Mouse (Mus musculus) left cerebral cortex, postnatal 36 days (tissue): ENCODE results near the gene Sparc. TPM values are rescaled to one million over a fixed set of nuclear protein-coding genes. Genes with fewer than 3 reads are reported as not detected.
A peak's percentile ranks its signal among the peaks of the same experiment; 100 is the strongest.

Source experiments
- DNase-seq, 2 experiments: peaks; one replicate each; pipeline ENCODE4 v3.0.0; 2021 to 2022; ENCODE audit warnings: low spot score in 2 of 2, mixed read lengths in 1 of 2
- intact Hi-C: fragments of 180-260 bp; cut with DNase I; formaldehyde crosslinking; loops from one replicate; pipeline ENCODE4 v1.15.1; 2025
- total RNA-seq, 2 experiments: library from RNA; stranded (reverse); gene quantifications; 2 replicates each; pipeline ENCODE4 v1.2.3; 2021

The Sparc gene
- total RNA-seq, 2 experiments from 2014 or later, result 215 to 224 TPM

DNA sequence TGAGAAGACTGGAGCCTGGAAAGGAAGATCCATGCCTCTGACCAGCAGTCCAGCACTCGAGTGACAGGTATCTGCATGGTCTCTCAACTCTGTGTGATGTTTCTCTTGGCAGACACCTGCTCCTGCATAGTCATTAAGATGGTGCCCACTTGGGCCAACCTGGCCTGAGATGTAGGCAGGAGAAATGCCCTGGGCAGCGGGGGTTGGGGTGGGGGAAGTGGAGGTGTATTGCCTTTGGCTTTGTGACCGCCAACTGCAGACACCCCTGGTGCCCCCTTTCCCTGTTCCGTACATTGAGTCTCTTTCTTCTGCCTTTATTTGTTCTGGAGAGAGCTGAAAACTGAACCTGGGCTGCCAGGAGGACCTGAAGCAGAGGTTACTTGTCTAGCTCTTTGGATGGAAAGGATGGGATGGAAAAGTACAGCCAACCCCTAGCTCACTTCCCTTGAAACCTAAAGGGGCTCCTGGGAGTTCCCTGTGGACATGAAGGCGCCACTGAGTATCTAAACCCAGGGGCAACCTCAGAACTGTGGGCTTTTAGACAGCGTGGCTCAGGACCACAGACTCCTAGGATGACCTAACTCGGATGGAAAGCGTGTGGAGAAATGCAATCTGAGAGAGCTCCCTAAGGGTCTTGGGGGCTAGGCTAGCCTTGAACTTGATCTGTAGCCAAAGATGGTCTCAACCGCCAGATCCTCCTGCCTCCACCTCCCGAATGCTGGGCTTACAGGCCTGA is 10.1 kb downstream of the Sparc start:
- intact Hi-C loops, result no loop called here
- no peak for DNase-seq

DNA sequence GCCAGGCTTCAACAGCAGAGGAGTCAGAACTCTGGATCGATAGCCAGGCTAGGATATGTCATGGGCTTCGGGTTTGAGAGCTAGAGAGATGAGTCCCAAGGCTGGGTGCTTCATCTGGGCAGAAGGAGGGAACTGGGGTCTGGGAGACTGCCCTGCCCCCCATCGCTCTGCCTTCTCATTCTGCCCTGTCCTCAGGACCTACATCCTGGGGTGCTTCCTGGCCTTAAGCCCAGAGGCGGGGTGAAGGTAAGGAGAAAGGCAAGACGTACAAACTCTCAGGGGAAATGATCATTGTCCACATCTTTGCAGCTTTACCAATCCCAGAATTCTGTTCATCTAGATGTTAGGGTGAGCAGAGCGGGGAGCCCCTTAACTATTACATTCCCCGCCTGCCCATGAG is 10.9 kb downstream of the Sparc start:
- intact Hi-C loops, result no loop called here
- DNase-seq, result no peak

DNA sequence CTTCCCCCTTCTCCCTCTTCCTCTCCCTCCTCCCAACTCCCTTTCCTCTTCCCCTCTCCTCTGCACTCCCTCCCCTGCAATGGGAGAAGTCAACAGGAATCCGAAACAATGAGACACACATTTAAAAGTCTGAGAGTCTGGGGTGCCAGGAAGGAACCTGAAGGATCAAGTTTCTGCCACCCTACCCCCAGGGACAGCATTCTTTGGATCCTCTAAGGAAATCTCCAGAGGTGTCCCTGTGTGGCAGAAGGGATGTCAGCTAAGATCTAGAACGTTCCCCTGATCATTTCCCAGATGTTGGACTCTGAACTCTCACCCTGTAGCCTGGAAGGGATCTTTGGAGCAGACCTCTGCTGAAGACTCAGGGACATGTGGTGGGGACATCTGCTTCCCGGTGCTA is 12.5 kb downstream of the Sparc start:
- intact Hi-C loops, result no loop called here
- no peak for DNase-seq

DNA sequence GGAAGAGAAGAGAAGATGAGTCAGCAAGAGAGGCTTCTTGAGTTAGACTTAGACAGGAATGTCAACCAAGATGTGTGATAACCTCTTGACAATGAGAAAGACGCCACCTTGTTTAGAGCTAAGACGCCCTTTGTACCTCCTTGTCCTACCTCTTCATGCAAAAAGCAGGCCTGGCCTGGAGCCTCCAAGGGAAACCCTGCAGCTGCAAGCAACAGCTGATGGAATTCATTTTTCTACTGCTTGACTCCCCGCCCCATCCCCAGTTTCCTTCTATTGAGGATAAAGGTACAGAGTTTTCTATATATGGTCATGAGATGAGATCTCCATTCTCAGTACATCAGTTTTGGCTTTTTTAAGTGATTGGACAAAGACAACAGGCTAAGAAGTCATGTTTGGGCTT is 13.0 kb downstream of the Sparc start:
- intact Hi-C loops, result no loop called here
- no peak for DNase-seq

DNA sequence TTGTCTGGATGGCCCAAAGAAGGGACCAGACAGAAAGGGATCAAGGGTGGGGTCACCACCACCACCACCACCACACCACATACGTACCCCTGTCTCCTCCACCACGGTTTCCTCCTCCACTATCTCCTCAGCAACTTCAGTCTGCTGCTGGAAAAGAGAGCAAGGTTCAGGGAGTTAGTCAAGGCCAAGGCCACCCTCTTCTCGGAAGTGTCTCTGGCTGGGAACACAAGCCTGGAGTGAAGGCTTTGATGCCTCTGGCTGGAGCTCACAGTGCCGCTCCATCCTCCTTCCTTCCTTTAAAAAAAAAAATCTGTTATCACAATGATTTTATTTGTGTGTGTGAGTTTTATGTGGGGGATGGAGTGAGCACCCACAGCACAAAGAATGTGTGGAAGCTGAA is 15.8 kb downstream of the Sparc start:
- intact Hi-C loops, result no loop called here
- no peak for DNase-seq

DNA sequence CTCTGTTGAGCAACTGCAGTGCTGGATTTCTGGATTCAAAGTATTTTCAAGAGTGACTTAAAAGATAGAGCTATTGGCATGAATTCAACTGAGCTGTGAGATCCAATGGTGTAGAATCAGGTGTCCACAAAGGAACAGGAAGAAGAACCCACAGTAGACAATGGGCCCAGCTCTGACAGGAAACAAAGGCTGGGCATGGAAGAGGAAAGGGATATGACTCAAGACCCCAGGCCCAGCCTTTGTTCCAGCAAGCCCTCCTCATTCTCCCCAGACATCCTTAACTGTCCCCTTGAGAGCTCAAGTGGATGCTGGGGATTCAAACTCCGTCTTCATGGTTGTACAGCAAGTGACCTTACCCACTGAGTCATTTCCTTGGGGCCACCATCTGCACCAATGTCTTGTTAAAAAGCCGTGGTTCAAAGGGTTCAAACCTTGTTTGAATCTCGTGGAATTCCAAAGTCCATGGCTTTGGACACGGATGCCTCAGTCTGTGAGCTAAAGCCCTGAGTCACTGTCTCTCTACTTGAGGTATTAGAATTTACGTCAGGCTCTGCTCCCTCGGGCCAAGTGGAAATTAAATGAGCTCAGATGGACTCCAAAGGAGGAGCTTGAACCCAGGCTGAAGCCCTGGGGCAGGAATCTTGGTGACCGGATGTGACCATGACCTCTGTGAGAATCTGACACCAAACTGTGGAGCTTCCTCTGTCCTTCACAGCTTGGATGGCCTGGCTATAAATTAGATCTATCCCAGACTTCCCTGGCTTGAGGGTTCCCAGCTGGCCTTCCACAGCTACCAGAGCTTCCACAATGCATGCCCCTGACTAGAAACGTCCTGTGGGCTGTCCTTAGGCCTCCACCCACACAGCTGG is 17.1 kb downstream of the Sparc start:
- no peak for DNase-seq
- intact Hi-C loops, result no loop called here

DNA sequence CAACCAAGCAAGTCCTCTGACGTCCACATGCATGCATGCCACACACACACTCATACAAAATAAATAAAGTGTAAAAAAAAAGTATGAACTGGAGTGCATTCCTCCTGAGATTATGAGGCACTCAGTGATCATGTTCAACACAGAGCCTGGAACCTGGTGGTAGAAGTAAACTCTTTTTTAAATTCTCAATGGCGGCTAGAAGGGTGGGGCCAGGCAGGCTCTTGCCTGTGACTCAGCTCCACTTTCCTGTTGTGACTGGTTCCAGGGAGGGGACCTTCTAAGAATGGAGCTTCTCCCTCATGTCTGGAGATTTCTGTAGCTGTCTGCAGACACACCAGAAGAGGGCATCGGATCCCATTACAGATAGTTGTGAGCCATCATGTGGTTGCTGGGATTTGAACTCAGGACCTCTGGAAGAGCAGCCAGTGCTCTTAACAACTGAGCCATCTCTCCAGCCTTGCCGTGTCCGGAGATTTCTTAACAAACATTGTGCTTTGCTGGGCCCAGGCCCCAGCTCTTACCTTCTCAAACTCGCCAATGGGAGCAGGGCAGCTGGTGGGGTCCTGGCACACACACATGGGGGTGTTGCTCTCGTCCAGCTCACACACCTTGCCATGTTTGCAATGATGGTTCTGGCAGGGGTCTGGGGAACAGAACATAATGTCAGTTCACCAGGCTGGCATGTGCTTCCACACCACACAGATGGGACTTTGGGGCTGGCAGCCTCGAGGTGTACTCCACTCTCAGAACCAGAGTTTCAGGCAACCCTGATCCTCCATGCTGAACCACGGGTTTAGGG is 18.1 kb downstream of the Sparc start:
- DNase-seq, result no peak
- intact Hi-C loops, result no loop called here

DNA sequence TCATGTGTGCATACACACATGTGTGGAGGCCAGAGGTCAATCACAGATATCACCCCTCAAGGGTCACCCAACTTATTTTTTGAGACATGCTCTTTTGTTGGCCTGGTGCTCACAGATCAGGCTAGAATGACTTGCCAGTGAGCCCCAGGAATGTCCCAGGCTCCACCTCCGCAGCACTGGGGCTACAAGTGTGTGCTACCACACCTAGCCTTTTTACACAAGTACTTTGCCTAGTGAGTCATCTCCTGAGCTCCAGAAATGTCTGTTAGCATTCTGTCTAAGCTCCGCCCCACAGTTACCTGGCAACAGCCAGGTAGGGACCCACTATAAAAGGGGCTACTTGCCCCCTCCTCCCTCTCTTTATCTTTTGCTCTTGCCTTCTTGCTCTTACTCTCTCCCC is 22.1 kb downstream of the Sparc start:
- intact Hi-C loops, result no loop called here
- no peak for DNase-seq

DNA sequence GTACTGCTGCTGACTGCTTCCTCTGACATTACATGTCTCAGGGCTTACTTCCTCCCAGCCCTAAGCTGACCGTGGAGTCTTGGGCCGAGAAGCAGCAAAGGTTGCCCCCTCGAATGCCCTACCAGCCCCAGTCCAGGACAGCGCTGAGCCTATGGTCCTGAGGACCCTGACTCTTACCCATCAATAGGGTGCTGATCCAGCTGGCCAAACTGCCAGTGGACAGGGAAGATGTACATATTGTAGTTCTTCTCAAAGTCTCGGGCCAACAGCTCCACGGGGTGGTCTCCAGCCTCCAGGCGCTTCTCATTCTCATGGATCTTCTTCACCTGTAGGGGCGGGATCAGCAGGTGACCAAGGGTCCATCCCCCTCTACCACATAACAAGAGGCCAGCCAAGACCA is 24.6 kb downstream of the Sparc start:
- intact Hi-C loops, result no loop called here
- DNase-seq, result no peak

DNA sequence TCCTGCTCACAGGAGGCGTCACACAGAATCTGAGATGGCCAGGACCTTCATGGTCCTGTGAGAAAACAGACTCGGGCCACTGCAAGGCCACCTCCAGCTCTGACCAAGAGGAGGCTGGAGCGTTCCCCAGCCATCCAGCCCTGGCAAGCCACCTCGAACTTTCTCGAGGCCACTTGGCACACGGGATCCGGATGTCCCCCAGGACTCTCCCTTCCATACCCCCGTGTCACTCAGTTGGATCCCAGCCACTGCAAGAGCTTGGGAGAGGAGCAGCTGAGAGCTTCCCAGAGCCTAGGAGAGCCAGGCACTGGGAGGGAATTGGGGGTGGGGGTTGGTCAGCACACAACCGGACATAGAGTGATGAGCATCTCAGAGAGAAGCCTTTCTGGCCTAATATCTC is 25.5 kb downstream of the Sparc start:
- intact Hi-C loops, result no loop called here
- DNase-seq, result no peak

DNA sequence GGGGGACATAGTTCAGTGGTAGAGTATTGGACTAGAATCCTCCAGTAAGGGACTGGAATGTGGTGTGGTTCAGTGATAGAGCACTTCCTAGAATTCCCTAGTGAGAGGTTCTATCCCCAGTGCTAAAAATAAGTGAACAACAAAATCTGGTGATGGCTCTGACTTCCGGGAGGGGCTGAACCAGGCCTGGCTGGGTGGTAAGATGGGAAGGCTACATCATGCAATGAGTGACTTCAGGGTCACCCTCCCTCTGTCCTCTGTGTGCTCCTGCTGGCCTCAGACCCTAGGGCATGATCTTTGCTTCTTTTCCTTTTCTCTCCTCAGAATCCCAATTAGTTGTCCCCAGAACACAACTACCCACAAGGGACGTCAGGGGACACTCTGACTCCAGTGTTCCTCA is 25.9 kb downstream of the Sparc start:
- no peak for DNase-seq
- intact Hi-C loops, result no loop called here

DNA sequence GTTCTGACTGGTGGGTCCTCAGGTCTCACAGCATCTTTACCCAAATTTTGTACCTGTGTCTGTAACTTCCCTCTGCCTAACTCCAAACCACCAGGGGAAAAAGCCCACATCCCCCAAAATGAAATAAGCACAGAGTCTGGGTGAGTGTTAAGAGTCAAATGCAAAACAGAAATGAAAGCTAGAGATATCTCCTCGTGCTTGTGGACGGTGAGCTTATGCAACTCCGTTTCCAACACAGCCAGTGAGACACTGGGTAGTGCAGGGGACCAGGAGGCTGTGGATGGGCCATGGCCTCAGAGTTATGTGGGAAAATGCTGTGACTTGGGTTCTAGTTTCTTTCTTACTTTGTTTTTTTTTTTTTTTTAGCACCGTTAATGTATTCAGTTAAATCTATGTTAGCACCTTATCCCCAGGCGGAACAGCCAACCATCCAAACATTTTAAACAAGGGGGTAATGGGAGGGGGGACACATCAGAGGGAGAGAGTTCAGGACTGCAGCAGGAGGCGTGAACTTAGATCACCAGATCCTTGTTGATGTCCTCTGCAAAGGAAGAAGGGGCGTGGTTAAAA is 27.8 kb downstream of the Sparc start:
- intact Hi-C loops, result no loop called here
- DNase-seq, result no peak

DNA sequence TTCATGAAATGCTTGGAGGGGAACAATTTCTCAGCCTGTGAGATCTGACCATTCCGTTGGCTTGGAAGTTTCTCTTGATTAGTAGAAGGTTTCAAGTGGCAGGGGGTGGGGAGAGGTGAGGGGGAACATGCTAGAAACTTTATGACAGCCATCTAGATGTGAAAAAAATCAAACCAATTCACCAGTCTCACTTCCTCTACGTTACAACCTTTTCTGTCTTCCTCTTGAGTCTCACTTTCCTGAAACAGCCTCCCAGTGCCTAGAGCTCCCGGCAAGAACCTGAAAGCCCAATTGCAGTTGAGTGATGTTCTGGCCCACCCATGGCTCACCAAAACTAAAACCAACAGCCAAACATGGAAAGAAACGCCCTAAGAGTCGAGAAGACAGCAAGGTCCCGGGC is 28.4 kb downstream of the Sparc start:
- intact Hi-C loops, result no loop called here

DNA sequence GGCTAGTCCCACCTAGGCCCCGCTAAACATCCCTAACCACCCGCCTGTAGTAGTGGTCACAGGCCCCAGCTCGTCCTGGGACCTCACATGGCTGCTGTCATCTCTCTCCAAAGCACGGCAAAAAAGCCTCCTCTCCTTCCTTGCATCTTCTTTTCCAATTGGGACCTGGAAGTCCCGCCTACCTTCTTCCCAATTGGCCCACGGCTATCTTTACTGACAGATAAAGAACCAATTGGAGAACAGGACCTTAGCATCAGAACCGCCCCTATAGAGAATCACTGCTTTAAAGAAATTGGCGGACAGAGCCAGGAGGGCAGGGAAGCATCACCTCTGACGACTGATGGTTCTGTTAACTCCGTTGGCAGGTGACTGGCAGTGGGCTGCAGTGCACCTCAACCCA is 30.5 kb downstream of the Sparc start:
- intact Hi-C loops, result no loop called here
- DNase-seq, result no peak

More for the DNA sequence above, 28.4 kb downstream of the Sparc start:
- DNase-seq, result no peak

DNA sequence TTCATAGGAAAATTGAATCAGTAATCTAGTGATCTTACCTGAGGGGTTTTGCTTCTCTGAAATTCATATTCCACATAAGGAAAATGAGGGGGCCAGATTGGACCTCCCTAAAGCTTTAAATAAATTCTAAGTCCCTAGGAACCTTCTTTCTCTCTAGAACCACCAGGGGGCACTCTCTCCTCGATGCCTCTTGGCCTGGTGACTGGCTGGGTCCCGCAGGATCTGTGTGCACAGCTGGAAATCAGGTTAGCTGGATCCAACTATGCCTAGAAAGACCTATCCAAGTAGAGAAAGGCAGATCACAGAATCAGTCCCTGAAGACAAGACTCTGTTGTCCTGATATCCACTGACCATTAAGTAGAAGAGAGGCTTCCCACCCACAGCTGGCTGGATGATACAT is 33.2 kb downstream of the Sparc start:
- intact Hi-C loops, result loop anchor here (1.0 to 5.0 kb wide), 2 partner anchors 56 to 127 kb away; no protein-coding TSS in a partner anchor
- DNase-seq, result peak in 1 of 2 experiments; percentile 23

DNA sequence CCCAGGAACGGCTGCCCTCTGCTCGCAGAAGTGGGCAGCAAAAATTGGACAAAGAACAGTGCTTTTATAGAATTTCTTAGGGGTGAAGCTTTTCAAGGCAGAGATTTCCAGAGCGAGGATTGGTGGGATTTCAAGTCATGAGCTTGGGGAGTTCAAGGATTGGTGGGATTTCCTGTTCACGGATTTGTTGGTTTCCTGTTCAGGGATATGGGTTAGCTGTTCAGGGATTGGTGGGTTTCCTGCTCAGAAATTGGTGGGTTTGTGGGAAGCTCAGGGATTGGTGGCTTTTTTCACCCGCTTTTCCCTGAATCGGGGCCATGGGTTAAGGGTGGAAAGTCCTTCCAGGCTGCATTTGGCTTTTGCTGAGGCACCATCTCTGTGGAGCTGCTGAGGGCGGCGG is 35.4 kb downstream of the Sparc start:
- no peak for DNase-seq
- intact Hi-C loops, result loop anchor here (5.0 kb wide), 1 partner anchor 125 kb away; no protein-coding TSS in a partner anchor

DNA sequence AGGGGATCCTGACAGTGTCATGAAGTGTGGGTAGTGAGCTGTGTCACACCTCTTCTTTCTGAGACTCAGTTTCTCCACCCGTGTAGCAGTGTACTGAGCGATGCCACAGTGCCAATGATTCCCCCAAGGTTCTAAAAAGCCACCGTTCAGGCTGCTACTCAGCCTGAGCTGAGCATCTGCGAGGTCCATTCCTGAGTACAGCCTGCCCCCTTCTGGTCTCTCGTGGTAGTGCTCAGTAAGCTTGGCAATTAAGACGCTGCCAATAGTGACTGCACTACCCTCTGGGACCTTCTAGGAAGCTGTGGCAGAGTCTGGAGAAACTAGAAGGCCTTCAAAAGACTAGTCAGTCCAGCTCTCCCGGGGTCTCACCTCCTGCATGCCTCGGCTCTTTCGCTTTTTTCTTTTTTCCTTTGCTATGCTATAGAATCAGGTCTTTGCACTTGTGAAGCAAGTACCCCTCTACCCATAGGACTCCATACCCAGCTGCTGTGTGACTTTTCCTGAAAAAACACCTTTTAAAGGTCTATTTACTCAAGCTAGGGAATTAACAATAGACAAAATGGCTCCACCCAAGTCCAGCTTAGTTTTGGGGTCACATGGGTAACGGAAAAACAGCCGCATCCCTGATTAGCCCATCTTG is 36.4 kb downstream of the Sparc start:
- DNase-seq, result peak; percentile 80 to 86
- intact Hi-C loops, result loop anchor here (1.0 to 5.0 kb wide), 2 partner anchors 124 to 182 kb away; partner anchors contain the start of gene Slc36a1

DNA sequence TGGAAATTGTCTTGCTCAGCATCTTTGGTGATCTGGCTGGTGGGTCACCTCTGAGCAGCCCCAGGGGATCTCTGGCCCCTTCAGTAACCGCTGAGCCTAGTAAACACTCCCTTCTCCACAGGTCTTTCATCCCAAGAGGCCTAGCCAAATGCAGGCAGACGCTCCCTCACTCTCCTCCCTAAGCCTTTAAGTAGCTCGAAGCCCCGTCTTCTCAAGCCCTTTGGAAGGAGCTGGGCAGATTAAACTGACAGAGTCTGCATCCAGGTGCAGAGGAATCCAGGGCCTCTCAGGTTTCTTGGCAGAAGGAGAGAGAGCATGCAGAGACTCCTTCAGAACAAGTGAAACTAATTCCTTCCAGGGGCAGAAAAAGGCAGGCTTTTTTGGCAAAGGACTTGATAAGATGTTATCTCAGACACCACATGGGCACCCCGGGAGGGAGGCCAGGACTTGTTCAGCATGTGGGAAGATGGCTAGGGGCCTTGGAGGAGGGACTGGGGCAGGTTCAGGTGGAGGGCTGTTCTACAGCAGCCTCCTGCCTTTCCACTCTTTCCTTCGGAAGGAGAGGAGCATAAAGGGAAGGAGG is 39.4 kb downstream of the Sparc start:
- intact Hi-C loops, result loop anchor here (2.0 kb wide), 1 partner anchor 221 kb away; no protein-coding TSS in a partner anchor
- no peak for DNase-seq

DNA sequence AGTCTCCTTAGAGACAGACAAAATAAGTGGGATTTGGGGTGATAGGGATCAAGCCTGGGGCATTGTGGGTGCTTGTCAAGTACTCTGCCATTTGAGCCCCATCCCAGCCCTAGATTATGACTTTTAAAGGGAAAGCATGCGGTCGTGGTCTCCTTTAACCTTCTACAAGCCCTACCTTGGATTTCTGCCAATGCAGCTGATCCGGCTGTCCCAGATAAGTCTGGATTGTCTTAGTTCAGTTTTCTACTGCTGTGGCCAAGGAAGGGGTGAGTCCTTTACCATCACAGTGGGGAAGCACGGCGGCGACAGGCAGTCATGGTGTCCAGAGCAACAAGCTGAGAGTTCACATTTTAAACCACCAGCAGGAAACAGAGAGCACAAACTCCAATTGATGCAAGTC is 42.1 kb downstream of the Sparc start:
- intact Hi-C loops, result no loop called here
- no peak for DNase-seq
